Mouse (Mus musculus) lung, postnatal 0 days (tissue): ENCODE data around the gene Dip2b.
A peak's percentile ranks its signal among the peaks of the same experiment; 100 is the strongest.

Source experiments
- CTCF ChIP-seq: IDR thresholded peaks from 2 replicates; pipeline ENCODE4 v1.5.1; 2016; ENCODE audit warnings: antibody characterized with exemption, mild to moderate bottlenecking
- EP300 ChIP-seq: IDR thresholded peaks from 2 replicates; pipeline ENCODE4 v1.6.1; 2016; ENCODE audit warnings: antibody characterized with exemption, mild to moderate bottlenecking, control low read depth

DNA sequence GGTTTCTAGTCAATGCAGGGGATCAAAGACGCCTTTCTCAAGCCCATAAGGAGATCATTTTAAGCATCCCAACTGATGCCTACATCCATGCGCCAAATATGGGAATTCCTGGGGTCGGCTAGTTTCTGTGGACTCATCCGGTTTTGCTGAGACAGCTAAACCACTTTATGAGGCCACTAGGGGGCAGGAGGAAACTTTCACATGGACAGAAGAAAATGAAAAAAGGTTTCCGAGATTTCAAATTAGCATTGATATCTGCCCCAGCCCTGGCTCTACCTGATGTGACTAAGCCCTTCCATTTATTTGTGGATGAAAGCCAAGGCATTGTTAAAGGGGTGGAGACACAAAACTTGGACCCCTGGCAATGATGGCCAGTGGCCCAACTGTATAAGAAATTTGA lies 15.5 kb upstream of the Dip2b start:
- TF ChIP-seq CTCF, result peak; percentile 77
- no peak for TF ChIP-seq EP300
